Mouse (Mus musculus) kidney, adult 2 months (tissue): ENCODE results near the gene Olfr692.

Experiments used
- CTCF ChIP-seq: fragments of 200-500 bp; conservative IDR thresholded peaks from 2 replicates; pipeline ENCODE4 v1.5.1; 2011; ENCODE audit warnings: low read depth, mild to moderate bottlenecking, control low read depth, low read length, moderate library complexity, mixed read lengths; ENCODE audit not compliant: insufficient read depth, insufficient read length
- POLR2A ChIP-seq: fragments of 200-500 bp; IDR thresholded peaks from one replicate; pipeline ENCODE4 v1.6.1; 2011; ENCODE audit warnings: low read depth, low read length, control low read depth

- TF ChIP-seq POLR2A (no peak), CTCF (no peak)
These were observed 31.3 kb downstream of the Olfr692 start for GRCm38 (mm10) chr7:105399058-105399934.
